In the genomic region with DNA sequence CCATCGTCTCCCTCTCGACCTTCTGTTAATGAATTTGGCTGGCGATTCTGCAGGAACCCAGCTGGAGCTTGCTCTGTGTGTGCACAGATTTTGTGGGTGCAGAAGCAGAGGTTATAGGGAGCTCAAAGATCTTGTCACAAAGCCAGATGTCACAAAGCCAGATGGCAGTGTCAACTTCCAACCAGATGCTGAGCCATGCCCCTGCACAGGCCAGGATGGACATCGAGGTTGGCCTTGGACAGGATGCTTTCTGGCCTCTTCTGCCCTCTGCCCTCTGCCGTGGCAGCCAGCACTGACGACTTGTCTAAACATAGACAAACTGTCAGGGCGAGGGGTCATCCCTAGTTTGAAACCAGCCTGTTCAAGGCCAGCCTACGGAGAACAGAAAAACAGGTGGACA, we compare ENCODE assay signal across 13 mouse cellular contexts. TPM values are rescaled to one million over a fixed set of nuclear protein-coding genes. Genes with fewer than 3 reads are reported as not detected.
DNase-seq lines count a peak whose midpoint lies in the region; ATAC-seq lines count a peak whose summit lies in the region.
"Had no signal": no experiment of that assay in that cellular context is flagged by ENCODE, and none has a peak within 500 bp of the region (broad histone marks: within the 10 kb centered on the region; RNA-seq: fewer than 3 reads in every experiment).

No protein-coding gene starts in this region.

- H3K36me3 ChIP-seq in kidney, embryonic 14.5 days (ENCODE audit: control insufficient read depth, insufficient read depth, low read length): peaks cover 2% of the 10 kb centered on the region; the same call in 1 of the 2 replicates
- peaks cover 4% of the 10 kb centered on the region for H3K36me3 ChIP-seq in liver, embryonic 13.5 days

- H3K4me3 ChIP-seq in kidney, embryonic 14.5 days (ENCODE audit: low read length): no peak overlapping the region
- no peak overlapping the region for H3K4me3 ChIP-seq in liver, embryonic 13.5 days (replicated peaks)
- H3K4me3 ChIP-seq: heart, embryonic 15.5 days; hindbrain, embryonic 10.5 days had no signal

- no peak overlapping the region for H3K27ac ChIP-seq in kidney, embryonic 14.5 days (ENCODE audit: low read depth, low read length)
- H3K27ac ChIP-seq in liver, embryonic 13.5 days: no peak overlapping the region; the same call in 1 of the 2 replicates
- H3K27ac ChIP-seq: heart, embryonic 15.5 days; hindbrain, embryonic 10.5 days had no signal

- no peak for ATAC-seq in kidney, embryonic 14.5 days (ENCODE audit: low FRiP score, low TSS enrichment)
- peak; percentile 50; the same call in 1 of the 2 replicates for ATAC-seq in liver, embryonic 13.5 days (ENCODE audit: low read depth)
- ATAC-seq: forebrain, embryonic 14.5 days; intestine, postnatal 0 days had no signal

- H3K9me3 ChIP-seq in kidney, embryonic 14.5 days (ENCODE audit: control insufficient read depth, low read length): no peaks in the 10 kb centered on the region
- H3K9me3 ChIP-seq in liver, embryonic 13.5 days (replicated peaks): no peaks in the 10 kb centered on the region
- H3K9me3 ChIP-seq: G1E; heart, embryonic 15.5 days; hindbrain, embryonic 10.5 days had no signal

- 37% methylated on average over 8 of the region's 8 CpGs for WGBS in kidney, embryonic 14.5 days
- WGBS in liver, embryonic 13.5 days (ENCODE audit: insufficient replicate concordance): 62% methylated on average over 8 of the region's 8 CpGs

- no peaks in the 10 kb centered on the region for H3K4me1 ChIP-seq in kidney, embryonic 14.5 days (ENCODE audit: control insufficient read depth, insufficient read depth, low read length)
- peaks cover 31% of the 10 kb centered on the region for H3K4me1 ChIP-seq in liver, embryonic 13.5 days (replicated peaks)
- H3K4me1 ChIP-seq: heart, embryonic 15.5 days had no signal

- no peak overlapping the region for H3K9ac ChIP-seq in kidney, embryonic 14.5 days (ENCODE audit: low read depth, low read length)
- H3K9ac ChIP-seq in liver, embryonic 13.5 days: no peak overlapping the region
- H3K9ac ChIP-seq: heart, embryonic 15.5 days had no signal

- H3K27me3 ChIP-seq in kidney, embryonic 14.5 days (ENCODE audit: control insufficient read depth, insufficient read depth, low read length): no peaks in the 10 kb centered on the region
- no peaks in the 10 kb centered on the region for H3K27me3 ChIP-seq in liver, embryonic 13.5 days
- H3K27me3 ChIP-seq: heart, embryonic 15.5 days had no signal

- H3K4me2 ChIP-seq in kidney, embryonic 14.5 days (replicated peaks; ENCODE audit: low read depth, low read length): no peak overlapping the region
- no peak overlapping the region for H3K4me2 ChIP-seq in liver, embryonic 13.5 days
- H3K4me2 ChIP-seq: heart, embryonic 15.5 days had no signal

- DNase-seq in kidney, adult 18-20 months: peak; percentile 14
- peak; percentile 39 to 62 for DNase-seq in kidney, postnatal 25 days
- DNase-seq in liver, embryonic 13.5 days: no peak
- peak; percentile 74 for DNase-seq in lung, postnatal 10 days
- DNase-seq in frontal cortex, postnatal 10 days (ENCODE audit: low spot score in 2 of 2): no peak
- no peak for DNase-seq in thymus, postnatal 4 days
- DNase-seq: cerebellum, adult 8-10 months had no signal

RNA-seq across cellular contexts. Expression of gene Slc25a47, which starts 14.3 kb away (rescaled TPM):
- polyA plus RNA-seq in kidney, embryonic 14.5 days (2014; fragmentation: Nextera tagmentation; extraction: Ambion mirVana): 7.6 and 9.0 TPM in 2 replicates
- polyA plus RNA-seq in liver, embryonic 13.5 days (2015; fragmentation: Nextera tagmentation; extraction: Ambion mirVana): 2.0 and 2.5 TPM in 2 replicates

RNA-seq across cellular contexts. Expression of gene Slc25a29, which starts 14.4 kb away (rescaled TPM):
- polyA plus RNA-seq in kidney, embryonic 14.5 days (2014; fragmentation: Nextera tagmentation; extraction: Ambion mirVana): 7.5 and 9.0 TPM in 2 replicates
- polyA plus RNA-seq in liver, embryonic 13.5 days (2015; fragmentation: Nextera tagmentation; extraction: Ambion mirVana): 0.98 and 1.0 TPM in 2 replicates

RNA-seq across cellular contexts. Expression of gene Wdr25, which starts 43.3 kb away (rescaled TPM):
- polyA plus RNA-seq in kidney, embryonic 14.5 days (2014; fragmentation: Nextera tagmentation; extraction: Ambion mirVana): 3.4 and 6.0 TPM in 2 replicates
- polyA plus RNA-seq in liver, embryonic 13.5 days (2015; fragmentation: Nextera tagmentation; extraction: Ambion mirVana): 2.7 TPM in 2 replicates

RNA-seq across cellular contexts. Expression of gene Wars, which starts 43.8 kb away (rescaled TPM):
- polyA plus RNA-seq in kidney, embryonic 14.5 days (2014; fragmentation: Nextera tagmentation; extraction: Ambion mirVana): 62.4 and 107 TPM in 2 replicates
- 39.6 and 48.0 TPM in 2 replicates for polyA plus RNA-seq in liver, embryonic 13.5 days (2015; fragmentation: Nextera tagmentation; extraction: Ambion mirVana)

RNA-seq across cellular contexts. Expression of gene Yy1, which starts 57.4 kb away (rescaled TPM):
- polyA plus RNA-seq in kidney, embryonic 14.5 days (2014; fragmentation: Nextera tagmentation; extraction: Ambion mirVana): 23.2 and 24.2 TPM in 2 replicates
- polyA plus RNA-seq in liver, embryonic 13.5 days (2015; fragmentation: Nextera tagmentation; extraction: Ambion mirVana): 7.7 and 10.6 TPM in 2 replicates

Comparison
In these comparisons a context has a peak if more than half of its experiments do, and no peak if none do; other contexts are left out.
1. DNase-seq: peak in kidney, adult 18-20 months (single experiment), kidney, postnatal 25 days (2 of 2) and lung, postnatal 10 days (single experiment); none in liver, embryonic 13.5 days (single experiment), frontal cortex, postnatal 10 days (0 of 2) and thymus, postnatal 4 days (single experiment).